Mouse (Mus musculus) thymus, postnatal 10 days (tissue): ENCODE measurements around the gene 2610042L04Rik.
"Not testable (repeated sequence)": the region's sequence is repeated elsewhere in the genome, so short reads cannot be mapped to it uniquely, and the experiment has no call there.

ENCODE experiments used
- DNase-seq, 2 experiments: peaks; one replicate each; pipeline ENCODE4 v3.0.0; 2021; ENCODE audit warnings: low spot score in 2 of 2

The 2610042L04Rik gene

DNA sequence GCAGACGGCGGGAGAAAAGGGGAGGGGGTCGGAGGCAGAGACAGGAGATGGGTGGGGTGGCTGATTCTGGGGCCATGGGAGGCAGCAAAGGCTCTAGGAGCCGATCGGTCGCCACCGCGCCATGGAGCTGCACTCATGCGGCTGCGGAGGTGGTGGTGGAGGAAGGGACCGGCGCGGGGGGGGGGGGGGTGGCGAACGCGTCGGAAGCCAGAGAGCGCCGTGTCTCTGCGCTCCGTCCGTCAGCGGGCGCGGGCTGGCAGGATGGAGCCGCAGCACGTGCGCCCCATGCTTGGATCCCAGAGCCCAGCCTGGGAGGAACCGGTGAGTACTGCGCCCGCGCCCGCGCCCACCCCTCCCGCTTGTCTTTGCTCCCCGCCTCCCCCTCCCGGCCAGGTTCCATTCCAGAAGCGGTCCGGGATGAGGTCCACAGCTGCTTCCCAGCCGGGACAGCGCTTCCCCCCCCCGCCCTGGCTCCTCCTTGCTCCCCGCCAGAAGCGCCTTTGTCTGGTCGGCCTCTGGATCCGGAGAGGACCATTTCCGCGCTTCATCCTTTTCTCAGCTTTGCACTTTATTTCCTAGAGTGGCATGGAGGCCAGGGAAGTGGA is at the start of gene 2610042L04Rik:
2610042L04Rik (plus strand) TSS at position 288 of the 605 bp plus-strand sequence.
- DNase-seq: not testable (repeated sequence)

GRCm38 (mm10) chr14:4316983-4317382 is 17.6 kb upstream of the 2610042L04Rik start, which contains the start of gene Gm3149:
Gm3149 (plus strand) TSS chr14:4317283.
- DNase-seq: not testable (repeated sequence)

GRCm38 (mm10) chr14:4335506-4335905 is 943 bp downstream of the 2610042L04Rik start:
- DNase-seq: not testable (repeated sequence)

GRCm38 (mm10) chr14:4368991-4369390 is 34.4 kb downstream of the 2610042L04Rik start:
- DNase-seq: not testable (repeated sequence)

GRCm38 (mm10) chr14:4369691-4370090 is 35.1 kb downstream of the 2610042L04Rik start:
- not testable (repeated sequence) for DNase-seq

GRCm38 (mm10) chr14:4377871-4378270 is 43.3 kb downstream of the 2610042L04Rik start:
- not testable (repeated sequence) for DNase-seq

GRCm38 (mm10) chr14:4385606-4386005 is 51.0 kb downstream of the 2610042L04Rik start:
- not testable (repeated sequence) for DNase-seq

DNA sequence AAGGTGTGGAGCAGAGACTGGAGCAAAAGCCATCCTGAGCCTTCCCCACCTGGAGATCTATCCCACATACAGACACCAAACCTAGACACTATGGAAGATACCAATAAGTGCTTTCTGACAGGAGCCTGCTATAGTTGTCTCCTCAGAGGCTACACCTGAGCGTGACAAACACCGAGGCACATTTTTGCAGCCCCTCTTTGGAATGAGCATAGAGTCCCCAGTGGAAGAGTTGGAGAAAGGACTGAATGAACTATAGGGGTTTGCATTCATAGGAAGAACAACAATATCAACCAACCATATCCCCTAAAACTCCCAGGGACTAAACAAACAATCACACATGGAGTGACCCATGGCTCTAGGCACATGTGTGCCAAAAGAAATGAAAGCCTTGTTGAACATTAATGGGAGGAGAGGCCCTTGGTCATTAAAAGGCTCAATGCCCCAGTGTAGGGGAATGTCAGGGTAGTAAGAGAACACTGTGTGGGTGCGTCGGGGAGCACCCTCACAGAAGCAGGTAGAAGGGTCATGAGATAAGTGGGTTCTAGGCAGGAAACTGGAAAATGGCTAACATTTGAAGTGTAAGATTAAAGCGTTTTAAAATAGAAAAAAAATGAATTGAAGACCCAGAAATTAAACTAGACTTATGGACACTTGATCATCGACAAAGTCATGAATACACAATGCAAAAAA is 58.4 kb downstream of the 2610042L04Rik start:
- DNase-seq: not testable (repeated sequence)

- not testable (repeated sequence) for DNase-seq
Observed at GRCm38 (mm10) chr14:4397226-4397625, 62.7 kb downstream of the 2610042L04Rik start, which contains the start of gene Gm3159. Gm3159 (plus strand) TSS chr14:4397526.

DNA sequence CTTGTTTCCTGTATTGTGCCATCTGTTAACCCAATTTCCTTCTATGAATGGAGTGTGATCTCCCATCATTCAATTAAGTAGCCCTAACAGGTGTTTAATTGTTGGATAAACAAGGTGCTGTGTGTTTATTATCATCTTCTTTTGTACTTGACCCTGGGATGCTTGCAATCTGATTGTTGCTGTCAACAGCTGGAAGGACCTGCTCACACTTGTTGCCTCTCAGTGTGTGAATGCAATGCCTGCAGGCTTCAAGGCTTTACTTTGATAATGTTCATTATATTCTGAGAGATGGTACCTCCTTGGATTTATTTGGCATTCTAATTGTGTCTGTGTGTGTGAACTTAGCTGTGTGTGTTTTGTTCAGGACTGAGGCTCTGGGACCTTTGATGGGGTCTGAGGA is 64.1 kb downstream of the 2610042L04Rik start:
- not testable (repeated sequence) for DNase-seq

DNA sequence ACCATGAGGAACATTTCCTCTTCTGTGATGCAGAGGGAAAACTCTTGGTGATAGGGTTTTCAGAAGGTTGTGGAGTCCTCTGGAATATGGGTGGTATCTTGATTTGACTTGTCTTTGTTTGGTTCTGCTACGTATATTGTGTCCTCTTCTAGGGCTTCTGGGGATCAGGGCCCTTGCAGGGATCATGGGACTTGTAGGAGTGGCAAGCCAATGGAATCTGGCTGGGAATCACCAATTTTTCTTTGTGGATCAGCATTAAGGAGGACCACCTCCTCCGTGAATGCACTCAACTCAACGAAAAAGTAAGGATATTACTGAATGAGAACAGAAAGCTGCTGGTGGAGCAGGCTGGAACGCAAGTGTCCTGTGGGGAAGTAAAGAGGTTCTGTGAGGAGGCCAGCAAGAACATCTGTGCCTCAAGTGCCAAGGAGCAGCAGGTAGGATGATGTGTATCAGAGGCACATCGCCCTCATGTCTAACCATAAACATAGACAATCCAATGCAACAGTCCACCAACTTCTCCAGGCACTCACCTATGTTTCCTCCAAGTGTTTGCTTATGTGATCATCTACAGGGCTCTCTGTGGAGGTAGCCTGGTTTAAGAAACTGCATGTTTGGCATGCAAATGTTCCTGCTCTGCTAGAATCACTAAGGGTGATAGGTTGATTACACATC is 65.7 kb downstream of the 2610042L04Rik start:
- peak in 1 of 2 experiments; percentile 5 for DNase-seq

GRCm38 (mm10) chr14:4401245-4401644 is 66.7 kb downstream of the 2610042L04Rik start:
- not testable (repeated sequence) for DNase-seq

DNA sequence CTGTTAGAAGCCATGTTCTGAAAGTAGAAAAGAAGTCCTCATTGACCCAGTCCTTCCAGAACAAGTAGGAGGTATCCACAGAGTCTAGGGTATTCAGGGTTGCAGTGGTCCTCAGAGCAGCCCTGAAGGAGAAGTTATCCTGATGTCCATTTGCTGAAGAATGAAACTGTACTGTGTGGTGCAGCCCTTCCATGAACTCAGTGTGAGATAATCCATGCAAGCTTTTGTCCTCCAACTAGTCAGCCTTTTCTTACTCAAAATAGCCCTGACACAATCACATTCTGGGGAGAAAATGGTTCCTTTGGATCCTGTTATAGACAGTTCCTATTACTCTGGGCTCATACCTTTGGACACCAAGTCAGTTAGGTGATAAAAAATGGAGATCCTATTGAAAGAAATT is 69.3 kb downstream of the 2610042L04Rik start:
- not testable (repeated sequence) for DNase-seq
